Mouse (Mus musculus) liver, embryonic 14.5 days (tissue): ENCODE data around the gene Kcnk13. TPM values are rescaled to one million over a fixed set of nuclear protein-coding genes. Genes with fewer than 3 reads are reported as not detected.

Experiments used
- ATAC-seq: fragments of 200-750 bp; cut with Nextera tagmentation; 2 replicates; pipeline ENCODE4 v1.8.0; 2017; ENCODE audit warnings: moderate number of reproducible peaks, mild to moderate bottlenecking, moderate library complexity; ENCODE audit not compliant: insufficient read depth
- DNase-seq, 3 experiments: peaks; one replicate each; pipeline ENCODE4 v3.0.0-alpha.2; 2012 to 2013; ENCODE audit warnings: low read depth in 3 of 3, low spot score in 3 of 3
- H3K27ac ChIP-seq: fragments of 300-500 bp; sonication (generic); 2 replicates; pipeline ENCODE4 v1.5.1; 2014; ENCODE audit warnings: moderate library complexity, mild to moderate bottlenecking, control low read depth, inconsistent platforms
- H3K27me3 ChIP-seq: fragments of 300-500 bp; sonication (generic); 2 replicates; pipeline ENCODE4 v1.6.1; 2014; ENCODE audit warnings: mild to moderate bottlenecking, low read length, moderate library complexity; ENCODE audit not compliant: control insufficient read depth, insufficient read depth
- H3K36me3 ChIP-seq: fragments of 300-500 bp; sonication (generic); replicated peaks from 2 replicates; pipeline ENCODE4 v1.6.1; 2014; ENCODE audit warnings: low read depth; ENCODE audit not compliant: control insufficient read depth, insufficient read depth
- H3K4me1 ChIP-seq, 2 experiments: fragments of 200-500 bp in 1 of 2; fragments of 300-500 bp in 1 of 2; sonication (generic) in 1 of 2; replicated peaks; 2 replicates each; pipeline ENCODE4 v1.6.1; 2012 to 2014; ENCODE audit warnings: antibody characterized with exemption in 1 of 2, inconsistent platforms in 1 of 2, low read length in 1 of 2; ENCODE audit not compliant: control insufficient read depth in 2 of 2, insufficient read depth in 2 of 2
- H3K4me2 ChIP-seq: fragments of 300-500 bp; sonication (generic); 2 replicates; pipeline ENCODE4 v1.6.1; 2014; ENCODE audit warnings: low read depth, mild to moderate bottlenecking, control low read depth, moderate library complexity
- H3K4me3 ChIP-seq, 2 experiments: fragments of 200-500 bp in 1 of 2; fragments of 300-500 bp in 1 of 2; sonication (generic) in 1 of 2; 2 replicates each; pipeline ENCODE4 v1.5.1; 2012 to 2014; ENCODE audit warnings: low read depth in 2 of 2, low read length in 2 of 2, mild to moderate bottlenecking in 2 of 2, control low read depth in 1 of 2, inconsistent platforms in 1 of 2, moderate library complexity in 1 of 2; ENCODE audit not compliant: insufficient read depth in 1 of 2
- H3K9ac ChIP-seq: fragments of 300-500 bp; sonication (generic); replicated peaks from 2 replicates; pipeline ENCODE4 v1.6.1; 2014; ENCODE audit warnings: mild to moderate bottlenecking, control low read depth, moderate library complexity
- H3K9me3 ChIP-seq: fragments of 300-500 bp; sonication (generic); 2 replicates; pipeline ENCODE4 v1.6.1; 2016; ENCODE audit warnings: low read length, mixed read lengths; ENCODE audit not compliant: control insufficient read depth
- CTCF ChIP-seq: IDR thresholded peaks from 2 replicates; pipeline ENCODE4 v1.5.1; 2016; ENCODE audit warnings: antibody characterized with exemption, low read depth, control low read depth
- EP300 ChIP-seq: IDR thresholded peaks from 2 replicates; pipeline ENCODE4 v1.6.1; 2016; ENCODE audit warnings: antibody characterized with exemption, low read depth
- WGBS: fragments of 180-500 bp; shearing (Covaris S2); extraction: QIAGEN DNeasy Blood & Tissue Kit; methylation state at CpG from one replicate; pipeline ENCODE4 v1.1.7; 2014; ENCODE audit not compliant: insufficient replicate concordance; 5-methylcytosine and 5-hydroxymethylcytosine counted together
- polyA plus RNA-seq, 2 experiments: library from polyadenylated mRNA; depleted of rRNA in 1 of 2; stranded (reverse) in 1 of 2; unstranded in 1 of 2; fragments of >200 nt; fragmentation: Nextera tagmentation in 1 of 2; extraction: Ambion mirVana in 1 of 2; gene quantifications; 2 replicates each; pipeline versions ENCODE4 v1.2.1 to v1.2.3; 2012 to 2014

Kcnk13 gene
- polyA plus RNA-seq, 2 experiments = 0.23 to 0.48 TPM

GRCm38 (mm10) chr12:99992362-99992862 is 28.1 kb downstream of the Kcnk13 start:
- H3K9ac ChIP-seq = no peak overlapping the region
- H3K4me3 ChIP-seq = no peak overlapping the region
- H3K36me3 ChIP-seq = no peaks in the 10 kb centered on the region
- no peaks in the 10 kb centered on the region; the same call in 1 of the 2 replicates for H3K9me3 ChIP-seq
- no peaks in the 10 kb centered on the region for H3K27me3 ChIP-seq
- H3K27ac ChIP-seq = no peak overlapping the region
- no peak for DNase-seq
- no peaks in the 10 kb centered on the region for H3K4me1 ChIP-seq
- TF ChIP-seq EP300 (no peak), CTCF (no peak)
- H3K4me2 ChIP-seq = no peak overlapping the region
- WGBS = 71% methylated on average over 11 of the region's 11 CpGs
- no peak for ATAC-seq

GRCm38 (mm10) chr12:99993146-99993890 is 29.0 kb downstream of the Kcnk13 start:
- Histone ChIP-seq H3K4me3 (no peak overlapping the region), H3K4me1 (no peaks in the 10 kb centered on the region), H3K9me3 (no peaks in the 10 kb centered on the region; the same call in 1 of the 2 replicates), H3K9ac (no peak overlapping the region), H3K27ac (no peak overlapping the region), H3K4me2 (no peak overlapping the region), H3K36me3 (no peaks in the 10 kb centered on the region), H3K27me3 (no peaks in the 10 kb centered on the region)
- DNase-seq = no peak
- TF ChIP-seq CTCF (no peak), EP300 (no peak)
- no peak for ATAC-seq
- 67% methylated on average over 10 of the region's 10 CpGs for WGBS

- 71% methylated on average over 5 of the region's 5 CpGs for WGBS
- no peaks in the 10 kb centered on the region for H3K36me3 ChIP-seq
- no peak overlapping the region for H3K4me3 ChIP-seq
- no peaks in the 10 kb centered on the region; the same call in 1 of the 2 replicates for H3K9me3 ChIP-seq
- H3K27ac ChIP-seq = no peak overlapping the region
- H3K4me1 ChIP-seq = no peaks in the 10 kb centered on the region
- H3K9ac ChIP-seq = no peak overlapping the region
- H3K27me3 ChIP-seq = no peaks in the 10 kb centered on the region
- no peak overlapping the region for H3K4me2 ChIP-seq
- no peak for ATAC-seq
- TF ChIP-seq CTCF (no peak), EP300 (no peak)
- DNase-seq = no peak
These were observed 31.7 kb downstream of the Kcnk13 start for GRCm38 (mm10) chr12:99995951-99996350.

- H3K4me2 ChIP-seq = no peak overlapping the region
- H3K4me3 ChIP-seq = no peak overlapping the region
- no peak overlapping the region for H3K9ac ChIP-seq
- H3K9me3 ChIP-seq = no peaks in the 10 kb centered on the region
- H3K4me1 ChIP-seq = no peaks in the 10 kb centered on the region
- no peaks in the 10 kb centered on the region for H3K36me3 ChIP-seq
- DNase-seq = no peak
- TF ChIP-seq EP300 = no peak
- TF ChIP-seq CTCF = no peak
- ATAC-seq = no peak
- H3K27me3 ChIP-seq = no peaks in the 10 kb centered on the region
- H3K27ac ChIP-seq = no peak overlapping the region
- 49% methylated on average over 5 of the region's 5 CpGs for WGBS
These were observed 35.4 kb downstream of the Kcnk13 start for GRCm38 (mm10) chr12:99999726-100000125.

GRCm38 (mm10) chr12:100000381-100000780 is 36.1 kb downstream of the Kcnk13 start:
- WGBS = 76% methylated on average over 7 of the region's 7 CpGs
- H3K9ac ChIP-seq = no peak overlapping the region

More at GRCm38 (mm10) chr12:100000381-100000780, 36.1 kb downstream of the Kcnk13 start:
- H3K27ac ChIP-seq = no peak overlapping the region
- H3K4me1 ChIP-seq = no peaks in the 10 kb centered on the region
- no peak overlapping the region for H3K4me2 ChIP-seq
- no peaks in the 10 kb centered on the region for H3K27me3 ChIP-seq
- H3K36me3 ChIP-seq = no peaks in the 10 kb centered on the region
- H3K9me3 ChIP-seq = no peaks in the 10 kb centered on the region
- H3K4me3 ChIP-seq = no peak overlapping the region
- no peak for ATAC-seq
- no peak for DNase-seq
- TF ChIP-seq CTCF = no peak
- no peak for TF ChIP-seq EP300
